26 mouse cellular contexts compared by ENCODE assay signal in the genomic region with DNA sequence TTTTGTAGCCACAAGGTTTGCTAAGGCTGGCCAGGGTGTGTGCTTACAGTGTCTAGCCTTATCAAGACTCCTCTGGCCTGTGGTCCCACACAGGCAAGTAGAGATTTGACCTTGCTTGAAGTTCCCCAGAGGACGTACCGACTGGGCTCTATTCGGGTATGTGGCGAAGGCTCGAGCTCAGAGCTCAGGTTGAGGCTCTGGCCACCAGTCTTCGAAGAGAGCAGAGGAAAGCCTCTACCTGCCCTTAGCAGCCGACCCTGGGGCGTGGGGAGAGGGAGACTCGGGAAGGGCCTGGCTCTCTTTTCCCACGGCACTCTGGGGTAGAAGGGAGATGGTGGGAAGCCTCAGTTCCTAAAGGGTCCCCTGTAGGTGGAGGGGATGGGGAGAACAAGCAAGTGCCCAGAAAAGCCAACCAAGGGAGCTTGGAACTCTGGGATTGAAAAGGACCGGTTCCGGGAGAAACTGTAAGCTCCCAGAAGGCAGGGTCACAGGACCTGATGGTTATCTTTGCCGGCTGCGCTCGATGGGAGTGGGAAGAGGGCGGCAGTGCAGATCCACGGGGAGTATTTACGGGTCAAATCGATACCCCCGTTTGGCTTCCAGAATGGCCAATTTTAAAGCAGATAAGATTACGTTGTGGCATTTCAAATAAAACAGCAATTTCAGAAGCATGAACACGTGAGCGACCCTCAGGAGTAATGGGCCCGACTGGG. TPM values are rescaled to one million over a fixed set of nuclear protein-coding genes. Genes with fewer than 3 reads are reported as not detected.
A peak's percentile ranks its signal among the peaks of the same experiment; 100 is the strongest.
DNase-seq lines count a peak whose midpoint lies in the region; ATAC-seq and TF ChIP-seq lines count a peak whose summit lies in the region.
"Had no signal": no experiment of that assay in that cellular context is flagged by ENCODE, and none has a peak within 500 bp of the region (broad histone marks: within the 10 kb centered on the region; RNA-seq: fewer than 3 reads in every experiment).

No protein-coding gene starts in this region.

- WGBS in forebrain, embryonic 10.5 days, result 1% methylated on average over 24 of the region's 24 CpGs
- 2% methylated on average over 24 of the region's 24 CpGs for WGBS in forebrain, embryonic 16.5 days
- WGBS in kidney, adult 2 months, result 9% methylated on average over 24 of the region's 24 CpGs
- 1% methylated on average over 24 of the region's 24 CpGs for WGBS in limb, embryonic 11.5 days

- H3K9ac ChIP-seq in forebrain, embryonic 16.5 days (replicated peaks; ENCODE audit: low read depth, low read length), result no peak overlapping the region
- H3K9ac ChIP-seq in limb, embryonic 11.5 days (ENCODE audit: low read length), result no peak overlapping the region

- no peak for TF ChIP-seq CTCF in kidney, adult 2 months (conservative IDR thresholded peaks at IDR 0.05; ENCODE audit: insufficient read depth, insufficient read length, low read depth, low read length)

- peak; percentile 49 for DNase-seq in forebrain, embryonic 10.5 days (ENCODE audit: extremely low spot score, low spot score)
- DNase-seq in kidney, adult 2 months, result no peak
- DNase-seq in kidney, postnatal 14 days, result no peak
- DNase-seq in embryo, embryonic 10.5 days (ENCODE audit: low spot score), result peak; percentile 40
- peak; percentile 64 for DNase-seq in limb, embryonic 11.5 days (ENCODE audit: low spot score)
- DNase-seq in right cerebral cortex, postnatal 36 days (ENCODE audit: low spot score in 2 of 2), result no peak
- no peak for DNase-seq in left cerebral cortex, postnatal 36 days (ENCODE audit: low spot score in 2 of 2)
- DNase-seq: adrenal gland, postnatal 25 days; cerebellum, adult 11 months; cerebellum, postnatal 10 days; gastrocnemius, postnatal 10 days; heart, adult 11 months; kidney, adult 8-10 months; right cerebral cortex, postnatal 14 days; thymus, postnatal 25 days had no signal

- H3K4me1 ChIP-seq in forebrain, embryonic 10.5 days, result peaks cover 44% of the 10 kb centered on the region
- no peaks in the 10 kb centered on the region for H3K4me1 ChIP-seq in forebrain, embryonic 16.5 days (replicated peaks; ENCODE audit: control insufficient read depth, insufficient read depth, low read length)
- no peaks in the 10 kb centered on the region for H3K4me1 ChIP-seq in kidney, adult 2 months (ENCODE audit: control insufficient read depth, insufficient read depth, low read length)
- H3K4me1 ChIP-seq in limb, embryonic 11.5 days (ENCODE audit: control insufficient read depth, insufficient read depth, low read length), result peaks cover 11% of the 10 kb centered on the region; the same call in 1 of the 2 replicates

- TF ChIP-seq POLR2A in kidney, adult 2 months (IDR thresholded peaks at IDR 0.05; ENCODE audit: low read depth, low read length), result no peak

- no peak overlapping the region for H3K4me2 ChIP-seq in forebrain, embryonic 16.5 days (ENCODE audit: low read length)
- H3K4me2 ChIP-seq in limb, embryonic 11.5 days (ENCODE audit: low read depth, severe bottlenecking), result no peak overlapping the region
- H3K4me2 ChIP-seq: heart, embryonic 11.5 days had no signal

- H3K27me3 ChIP-seq in forebrain, embryonic 10.5 days (ENCODE audit: poor library complexity, severe bottlenecking), result peaks cover 100% of the 10 kb centered on the region
- H3K27me3 ChIP-seq in forebrain, embryonic 16.5 days (replicated peaks; ENCODE audit: control insufficient read depth, insufficient read depth, low read length), result peaks cover 83% of the 10 kb centered on the region
- H3K27me3 ChIP-seq in kidney, adult 2 months (replicated peaks; ENCODE audit: control insufficient read depth, insufficient read depth, low read length), result peaks cover 6% of the 10 kb centered on the region; the same call in 1 of the 2 replicates
- peaks cover 84% of the 10 kb centered on the region for H3K27me3 ChIP-seq in limb, embryonic 11.5 days (ENCODE audit: control insufficient read depth, insufficient read depth, low read length)

- no peak overlapping the region for H3K27ac ChIP-seq in forebrain, embryonic 10.5 days
- no peak overlapping the region for H3K27ac ChIP-seq in forebrain, embryonic 16.5 days (ENCODE audit: low read length)
- peak overlapping the region; percentile 12; the same call in 1 of the 2 replicates for H3K27ac ChIP-seq in kidney, adult 2 months (ENCODE audit: insufficient read depth, low read depth, low read length)
- no peak overlapping the region for H3K27ac ChIP-seq in limb, embryonic 11.5 days (replicated peaks; ENCODE audit: low read depth, low read length)

- intact Hi-C loops in left cerebral cortex, postnatal 36 days (cut with DNase I), result no loop called here

- no peak overlapping the region for H3K4me3 ChIP-seq in forebrain, embryonic 10.5 days
- H3K4me3 ChIP-seq in forebrain, embryonic 16.5 days (replicated peaks; ENCODE audit: low read length), result no peak overlapping the region
- H3K4me3 ChIP-seq in kidney, adult 2 months (ENCODE audit: insufficient read depth, low read depth, low read length), result no peak overlapping the region
- no peak overlapping the region for H3K4me3 ChIP-seq in limb, embryonic 11.5 days (ENCODE audit: low read depth, low read length)
- H3K4me3 ChIP-seq: myocyte had no signal

- no peak for ATAC-seq in forebrain, embryonic 16.5 days
- no peak for ATAC-seq in limb, embryonic 11.5 days (ENCODE audit: insufficient number of reproducible peaks, low FRiP score, low TSS enrichment, low read depth)
- ATAC-seq: midbrain, embryonic 16.5 days had no signal

- H3K36me3 ChIP-seq in forebrain, embryonic 10.5 days (replicated peaks), result no peaks in the 10 kb centered on the region
- no peaks in the 10 kb centered on the region for H3K36me3 ChIP-seq in forebrain, embryonic 16.5 days (ENCODE audit: control insufficient read depth, insufficient read depth)
- no peaks in the 10 kb centered on the region for H3K36me3 ChIP-seq in kidney, adult 2 months (ENCODE audit: control insufficient read depth, insufficient read depth, low read length)
- no peaks in the 10 kb centered on the region for H3K36me3 ChIP-seq in limb, embryonic 11.5 days (ENCODE audit: control insufficient read depth, insufficient read depth, low read length)

- no peaks in the 10 kb centered on the region for H3K9me3 ChIP-seq in forebrain, embryonic 10.5 days
- H3K9me3 ChIP-seq in forebrain, embryonic 16.5 days (ENCODE audit: control insufficient read depth, low read length), result no peaks in the 10 kb centered on the region
- no peaks in the 10 kb centered on the region for H3K9me3 ChIP-seq in limb, embryonic 11.5 days (ENCODE audit: control insufficient read depth, low read length)

RNA-seq across cellular contexts. Expression of gene Sim2, which starts 8.6 kb away (rescaled TPM):
- 0.04 and 0.14 TPM in 2 replicates for polyA plus RNA-seq in forebrain, embryonic 10.5 days (2016; fragmentation: Nextera tagmentation; extraction: Ambion mirVana)
- 0.06 TPM in 1 of 2 replicates, not detected in the other for polyA plus RNA-seq in forebrain, embryonic 16.5 days (2015; fragmentation: Nextera tagmentation; extraction: Ambion mirVana)
- polyA plus RNA-seq in kidney, adult 2 months (2012; rRNA removed), result 8.1 and 9.9 TPM in 2 replicates
- 2.6 and 2.7 TPM in 2 replicates for polyA plus RNA-seq in limb, embryonic 11.5 days (2014; fragmentation: Nextera tagmentation; extraction: Ambion mirVana)
- under 1 TPM in 1 of 2 experiments, not detected in 1; 0.12 TPM for total RNA-seq in left cerebral cortex, postnatal 36 days (2021)
- total RNA-seq: adrenal gland, postnatal 25 days; hematopoietic stem cell, adult 5-6 weeks; liver, adult 2 months; megakaryocyte-erythroid progenitor cell, adult 5-6 weeks had no signal
- polyA plus RNA-seq: cortical plate, adult 2 months; heart, postnatal 0 days; liver, adult 2 months; liver, embryonic 16.5 days; spleen, adult 2 months had no signal

Comparison
In these comparisons a context has a peak if more than half of its experiments do, and no peak if none do; other contexts are left out.
1. DNase-seq: peak in forebrain, embryonic 10.5 days (single experiment), embryo, embryonic 10.5 days (single experiment) and limb, embryonic 11.5 days (single experiment); none in kidney, adult 2 months (single experiment), kidney, postnatal 14 days (single experiment), right cerebral cortex, postnatal 36 days (0 of 2) and left cerebral cortex, postnatal 36 days (0 of 2).